Mouse (Mus musculus): ENCODE measurements around the gene Gm1673. TPM values are rescaled to one million over a fixed set of nuclear protein-coding genes. Genes with fewer than 3 reads are reported as not detected.

Gm1673 gene
- polyA plus RNA-seq, 1 experiment from 2014 or later = 90.0 TPM

DNA sequence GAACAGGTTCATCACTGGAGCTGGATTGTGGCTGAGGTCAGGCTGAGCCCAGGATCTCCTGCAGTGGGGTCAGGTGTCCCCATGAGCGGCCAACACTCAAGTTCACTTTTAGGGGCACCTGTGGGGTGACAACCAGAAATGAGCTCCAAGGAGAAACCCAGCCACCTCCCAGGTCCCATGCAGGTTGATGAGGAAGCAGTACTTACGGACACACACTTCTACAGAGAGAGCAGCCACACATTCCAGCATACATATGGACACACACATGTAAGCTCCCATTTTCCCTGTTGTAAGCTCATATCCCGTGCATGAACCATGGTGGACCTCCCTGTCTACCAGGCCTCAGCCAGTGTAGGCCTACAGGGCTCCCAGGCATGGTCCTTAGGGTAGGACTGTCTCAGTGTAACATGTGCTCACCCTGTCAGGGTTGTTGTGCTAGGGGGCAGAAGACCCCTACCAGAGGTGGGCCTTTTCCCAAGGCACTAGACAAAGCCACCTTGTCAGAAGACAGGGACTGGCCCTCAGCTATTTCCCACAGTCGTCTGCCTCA is 24.2 kb downstream of the Gm1673 start:
- no peak for DNase-seq (ENCODE audit: low spot score)
- H3K27ac ChIP-seq = no peak overlapping the region
- TF ChIP-seq CTCF (IDR thresholded peaks at IDR 0.05; ENCODE audit: low read depth) = no peak
- WGBS = 74% methylated on average over 4 of the region's 4 CpGs
- H3K4me1 ChIP-seq (replicated peaks; ENCODE audit: insufficient read depth, low read length) = no peaks in the 10 kb centered on the region
- H3K9me3 ChIP-seq (replicated peaks; ENCODE audit: low read length) = no peaks in the 10 kb centered on the region
- H3K36me3 ChIP-seq (ENCODE audit: insufficient read depth, low read length) = no peaks in the 10 kb centered on the region
- H3K4me2 ChIP-seq (ENCODE audit: low read length) = no peak overlapping the region
- H3K27me3 ChIP-seq (ENCODE audit: insufficient read depth, low read length) = no peaks in the 10 kb centered on the region
- ATAC-seq (replicated peaks; ENCODE audit: low FRiP score, low read depth) = no peak
- no peak overlapping the region for H3K4me3 ChIP-seq (replicated peaks; ENCODE audit: low read depth, low read length)
- H3K9ac ChIP-seq (ENCODE audit: low read depth, low read length) = no peak overlapping the region

- DNase-seq (ENCODE audit: low spot score) (peak; percentile 15), ATAC-seq (replicated peaks; ENCODE audit: low FRiP score, low read depth) (no peak)
- Histone ChIP-seq H3K9me3 (replicated peaks; ENCODE audit: low read length) (no peaks in the 10 kb centered on the region), H3K4me1 (replicated peaks; ENCODE audit: insufficient read depth, low read length) (no peaks in the 10 kb centered on the region), H3K9ac (ENCODE audit: low read depth, low read length) (no peak overlapping the region), H3K36me3 (ENCODE audit: insufficient read depth, low read length) (no peaks in the 10 kb centered on the region), H3K27me3 (ENCODE audit: insufficient read depth, low read length) (no peaks in the 10 kb centered on the region), H3K27ac (no peak overlapping the region), H3K4me3 (replicated peaks; ENCODE audit: low read depth, low read length) (no peak overlapping the region), H3K4me2 (ENCODE audit: low read length) (no peak overlapping the region)
- WGBS = 52% methylated on average over 1 of the region's 1 CpGs
- peak; percentile 40; the same call in 1 of the 2 replicates for TF ChIP-seq CTCF (IDR thresholded peaks at IDR 0.05; ENCODE audit: low read depth)
These were observed 31.4 kb downstream of the Gm1673 start for GRCm38 (mm10) chr5:34014652-34015051.

DNA sequence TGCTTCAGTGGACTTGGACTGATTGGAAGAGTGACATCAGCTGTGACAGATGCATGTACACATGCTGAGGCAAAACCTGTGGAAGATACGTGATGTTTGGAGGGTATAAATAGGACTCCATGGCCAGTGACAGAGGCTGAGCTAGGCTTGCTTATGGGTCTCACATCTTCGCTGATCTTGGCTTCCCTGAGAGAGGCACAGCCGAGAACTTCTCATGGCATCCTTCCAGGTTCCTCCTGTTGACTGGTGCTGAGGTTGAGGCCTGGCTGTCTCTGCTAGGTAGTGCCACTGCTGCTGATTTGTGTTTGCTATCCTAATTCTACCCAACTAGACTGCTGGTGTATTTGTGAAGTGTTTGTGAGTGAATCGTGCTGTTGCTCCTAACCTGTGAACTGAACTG is 35.7 kb downstream of the Gm1673 start:
- H3K36me3 ChIP-seq (ENCODE audit: insufficient read depth, low read length) = no peaks in the 10 kb centered on the region
- no peaks in the 10 kb centered on the region for H3K9me3 ChIP-seq (replicated peaks; ENCODE audit: low read length)
- no peak overlapping the region for H3K4me3 ChIP-seq (replicated peaks; ENCODE audit: low read depth, low read length)
- no peak for ATAC-seq (replicated peaks; ENCODE audit: low FRiP score, low read depth)
- 78% methylated on average over 4 of the region's 4 CpGs for WGBS
- no peak for DNase-seq (ENCODE audit: low spot score)
- TF ChIP-seq CTCF (IDR thresholded peaks at IDR 0.05; ENCODE audit: low read depth) = no peak
- H3K27ac ChIP-seq = no peak overlapping the region
- H3K27me3 ChIP-seq (ENCODE audit: insufficient read depth, low read length) = no peaks in the 10 kb centered on the region
- no peaks in the 10 kb centered on the region for H3K4me1 ChIP-seq (replicated peaks; ENCODE audit: insufficient read depth, low read length)
- H3K9ac ChIP-seq (ENCODE audit: low read depth, low read length) = no peak overlapping the region
- no peak overlapping the region for H3K4me2 ChIP-seq (ENCODE audit: low read length)

GRCm38 (mm10) chr5:34030101-34030500 is 46.9 kb downstream of the Gm1673 start:
- Histone ChIP-seq H3K9ac (ENCODE audit: low read depth, low read length) (no peak overlapping the region), H3K9me3 (replicated peaks; ENCODE audit: low read length) (no peaks in the 10 kb centered on the region), H3K4me3 (replicated peaks; ENCODE audit: low read depth, low read length) (no peak overlapping the region), H3K27me3 (ENCODE audit: insufficient read depth, low read length) (no peaks in the 10 kb centered on the region), H3K4me2 (ENCODE audit: low read length) (no peak overlapping the region), H3K36me3 (ENCODE audit: insufficient read depth, low read length) (no peaks in the 10 kb centered on the region), H3K4me1 (replicated peaks; ENCODE audit: insufficient read depth, low read length) (no peaks in the 10 kb centered on the region), H3K27ac (no peak overlapping the region)
- DNase-seq (ENCODE audit: low spot score) = no peak
- WGBS = 59% methylated on average over 4 of the region's 4 CpGs
- no peak for TF ChIP-seq CTCF (IDR thresholded peaks at IDR 0.05; ENCODE audit: low read depth)
- ATAC-seq (replicated peaks; ENCODE audit: low FRiP score, low read depth) = no peak

DNA sequence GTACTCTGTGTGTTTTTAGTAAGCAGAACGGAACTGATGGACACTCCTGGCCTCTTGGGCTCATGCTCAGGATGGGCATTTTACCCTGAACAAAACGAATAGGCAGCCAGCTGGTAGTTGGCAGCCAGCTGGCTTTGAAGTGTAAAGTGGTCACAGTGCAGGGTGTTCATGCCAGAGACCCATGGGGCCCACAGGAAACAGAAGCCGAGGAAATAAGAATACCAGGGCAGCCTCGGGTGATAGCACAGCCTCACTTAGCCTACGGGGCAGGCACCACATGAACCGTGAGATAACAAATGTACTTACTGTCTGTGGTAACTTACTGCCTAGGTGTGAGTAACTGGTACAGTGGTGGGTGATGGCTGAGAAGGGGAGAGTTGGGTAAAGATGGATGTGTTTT is 47.8 kb downstream of the Gm1673 start:
- Histone ChIP-seq H3K9ac (ENCODE audit: low read depth, low read length) (no peak overlapping the region), H3K27ac (no peak overlapping the region), H3K36me3 (ENCODE audit: insufficient read depth, low read length) (no peaks in the 10 kb centered on the region), H3K4me1 (replicated peaks; ENCODE audit: insufficient read depth, low read length) (no peaks in the 10 kb centered on the region), H3K4me2 (ENCODE audit: low read length) (no peak overlapping the region), H3K27me3 (ENCODE audit: insufficient read depth, low read length) (no peaks in the 10 kb centered on the region), H3K4me3 (replicated peaks; ENCODE audit: low read depth, low read length) (no peak overlapping the region), H3K9me3 (replicated peaks; ENCODE audit: low read length) (no peaks in the 10 kb centered on the region)
- TF ChIP-seq CTCF (IDR thresholded peaks at IDR 0.05; ENCODE audit: low read depth) = no peak
- WGBS = 59% methylated on average over 6 of the region's 6 CpGs
- DNase-seq (ENCODE audit: low spot score) (no peak), ATAC-seq (replicated peaks; ENCODE audit: low FRiP score, low read depth) (no peak)

- H3K9me3 ChIP-seq (replicated peaks; ENCODE audit: low read length) = no peaks in the 10 kb centered on the region
- H3K27me3 ChIP-seq (ENCODE audit: insufficient read depth, low read length) = no peaks in the 10 kb centered on the region
- no peak for ATAC-seq (replicated peaks; ENCODE audit: low FRiP score, low read depth)
- no peak for DNase-seq (ENCODE audit: low spot score)
- no peak overlapping the region for H3K9ac ChIP-seq (ENCODE audit: low read depth, low read length)
- no peaks in the 10 kb centered on the region for H3K36me3 ChIP-seq (ENCODE audit: insufficient read depth, low read length)
- no peak overlapping the region for H3K27ac ChIP-seq
- H3K4me2 ChIP-seq (ENCODE audit: low read length) = no peak overlapping the region
- no peak overlapping the region for H3K4me3 ChIP-seq (replicated peaks; ENCODE audit: low read depth, low read length)
- TF ChIP-seq CTCF (IDR thresholded peaks at IDR 0.05; ENCODE audit: low read depth) = no peak
- H3K4me1 ChIP-seq (replicated peaks; ENCODE audit: insufficient read depth, low read length) = no peaks in the 10 kb centered on the region
- WGBS = 52% methylated on average over 3 of the region's 3 CpGs
These were observed 49.3 kb downstream of the Gm1673 start for GRCm38 (mm10) chr5:34032520-34032919.

Other genes with a start within 250 kb of the Gm1673 start
- 53.4 and 58.3 TPM in 2 replicates for gene Letm1, start 200.6 kb upstream of the Gm1673 start, polyA plus RNA-seq (2015; fragmentation: Nextera tagmentation; extraction: Ambion mirVana)
- 21.0 and 25.8 TPM in 2 replicates for gene Nsd2, start 162.7 kb upstream of the Gm1673 start, polyA plus RNA-seq (2015; fragmentation: Nextera tagmentation; extraction: Ambion mirVana)
- 41.0 and 42.8 TPM in 2 replicates for gene Nelfa, start 47.0 kb upstream of the Gm1673 start, polyA plus RNA-seq (2015; fragmentation: Nextera tagmentation; extraction: Ambion mirVana)
- gene Nat8l, start 12.6 kb downstream of the Gm1673 start, polyA plus RNA-seq (2015; fragmentation: Nextera tagmentation; extraction: Ambion mirVana) = 0.17 and 0.25 TPM in 2 replicates
- gene Poln, start 186.0 kb downstream of the Gm1673 start, polyA plus RNA-seq (2015; fragmentation: Nextera tagmentation; extraction: Ambion mirVana) = 0.23 and 0.55 TPM in 2 replicates
- gene Haus3, start 186.1 kb downstream of the Gm1673 start, polyA plus RNA-seq (2015; fragmentation: Nextera tagmentation; extraction: Ambion mirVana) = 22.3 and 25.7 TPM in 2 replicates
- gene Mxd4, start 204.3 kb downstream of the Gm1673 start, polyA plus RNA-seq (2015; fragmentation: Nextera tagmentation; extraction: Ambion mirVana) = 34.6 and 35.7 TPM in 2 replicates